Mouse (Mus musculus) forebrain, postnatal 0 days (tissue): ENCODE data around the gene Ccdc171. TPM values are rescaled to one million over a fixed set of nuclear protein-coding genes. Genes with fewer than 3 reads are reported as not detected.
"Not testable (repeated sequence)": the region's sequence is repeated elsewhere in the genome, so short reads cannot be mapped to it uniquely, and the experiment has no call there.

Experiments used
- ATAC-seq: fragments of 200-750 bp; cut with Nextera tagmentation; 2 replicates; pipeline ENCODE4 v1.8.0; 2017; ENCODE audit warnings: mild to moderate bottlenecking, moderate library complexity
- DNase-seq: peaks from one replicate; pipeline ENCODE4 v3.0.0-alpha.2; 2015
- H3K27ac ChIP-seq: fragments of 300-500 bp; sonication (generic); 2 replicates; pipeline ENCODE4 v1.5.1; 2014; ENCODE audit warnings: low read depth, mild to moderate bottlenecking, antibody characterized with exemption, low read length, moderate library complexity, mixed read lengths
- H3K27me3 ChIP-seq: fragments of 300-500 bp; sonication (generic); 2 replicates; pipeline ENCODE4 v1.6.1; 2014; ENCODE audit warnings: mild to moderate bottlenecking, low read length, mixed read lengths; ENCODE audit not compliant: insufficient read depth
- H3K36me3 ChIP-seq: fragments of 300-500 bp; sonication (generic); 2 replicates; pipeline ENCODE4 v1.6.1; 2014; ENCODE audit warnings: mild to moderate bottlenecking, moderate library complexity; ENCODE audit not compliant: insufficient read depth
- H3K4me1 ChIP-seq: fragments of 300-500 bp; sonication (generic); 2 replicates; pipeline ENCODE4 v1.6.1; 2014; ENCODE audit warnings: antibody characterized with exemption; ENCODE audit not compliant: insufficient read depth
- H3K4me2 ChIP-seq: fragments of 300-500 bp; sonication (generic); 2 replicates; pipeline ENCODE4 v1.6.1; 2014; ENCODE audit warnings: low read depth, mild to moderate bottlenecking, moderate library complexity
- H3K4me3 ChIP-seq: fragments of 300-500 bp; sonication (generic); 2 replicates; pipeline ENCODE4 v1.5.1; 2014; ENCODE audit warnings: low read depth, low read length, mixed read lengths
- H3K9ac ChIP-seq: fragments of 300-500 bp; sonication (generic); 2 replicates; pipeline ENCODE4 v1.6.1; 2014; ENCODE audit warnings: mild to moderate bottlenecking
- H3K9me3 ChIP-seq: fragments of 300-500 bp; sonication (generic); 2 replicates; pipeline ENCODE4 v1.6.1; 2016; ENCODE audit warnings: low read length
- CTCF ChIP-seq: sonication (generic); IDR thresholded peaks from 2 replicates; pipeline ENCODE4 v1.5.1; 2016; ENCODE audit warnings: antibody characterized with exemption, control low read depth, low read depth
- WGBS: fragments of 180-500 bp; shearing (Covaris S2); extraction: QIAGEN DNeasy Blood & Tissue Kit; methylation state at CpG from one replicate; pipeline ENCODE4 v1.1.7; 2014; 5-methylcytosine and 5-hydroxymethylcytosine counted together
- polyA plus RNA-seq: library from polyadenylated mRNA; unstranded; fragments of >200 nt; fragmentation: Nextera tagmentation; extraction: Ambion mirVana; gene quantifications from 2 replicates; pipeline ENCODE4 v1.2.1, GENCODE M21; 2015
- total RNA-seq: library from RNA; depleted of rRNA; stranded (reverse); fragments of >200 nt; gene quantifications from 2 replicates; pipeline ENCODE4 v1.2.3, GENCODE M21; 2014

Ccdc171 gene
- total and polyA plus RNA-seq, 2 experiments from 2014 or later: 2.9 to 4.6 TPM

- Histone ChIP-seq H3K4me1 (no peaks in the 10 kb centered on the region), H3K36me3 (no peaks in the 10 kb centered on the region), H3K4me2 (peak overlapping the region; percentile 18), H3K9me3 (no peaks in the 10 kb centered on the region), H3K4me3 (peak overlapping the region; percentile 18), H3K9ac (peak overlapping the region; percentile 35), H3K27me3 (no peaks in the 10 kb centered on the region), H3K27ac (peak overlapping the region; percentile 46)
- TF ChIP-seq CTCF: no peak
- ATAC-seq (peak; percentile 69), DNase-seq (peak; percentile 59)
- 57% methylated on average over 18 of the region's 18 CpGs for WGBS
Measured at GRCm38 (mm10) chr4:83549501-83549900, 24.2 kb downstream of the Ccdc171 start.

DNA sequence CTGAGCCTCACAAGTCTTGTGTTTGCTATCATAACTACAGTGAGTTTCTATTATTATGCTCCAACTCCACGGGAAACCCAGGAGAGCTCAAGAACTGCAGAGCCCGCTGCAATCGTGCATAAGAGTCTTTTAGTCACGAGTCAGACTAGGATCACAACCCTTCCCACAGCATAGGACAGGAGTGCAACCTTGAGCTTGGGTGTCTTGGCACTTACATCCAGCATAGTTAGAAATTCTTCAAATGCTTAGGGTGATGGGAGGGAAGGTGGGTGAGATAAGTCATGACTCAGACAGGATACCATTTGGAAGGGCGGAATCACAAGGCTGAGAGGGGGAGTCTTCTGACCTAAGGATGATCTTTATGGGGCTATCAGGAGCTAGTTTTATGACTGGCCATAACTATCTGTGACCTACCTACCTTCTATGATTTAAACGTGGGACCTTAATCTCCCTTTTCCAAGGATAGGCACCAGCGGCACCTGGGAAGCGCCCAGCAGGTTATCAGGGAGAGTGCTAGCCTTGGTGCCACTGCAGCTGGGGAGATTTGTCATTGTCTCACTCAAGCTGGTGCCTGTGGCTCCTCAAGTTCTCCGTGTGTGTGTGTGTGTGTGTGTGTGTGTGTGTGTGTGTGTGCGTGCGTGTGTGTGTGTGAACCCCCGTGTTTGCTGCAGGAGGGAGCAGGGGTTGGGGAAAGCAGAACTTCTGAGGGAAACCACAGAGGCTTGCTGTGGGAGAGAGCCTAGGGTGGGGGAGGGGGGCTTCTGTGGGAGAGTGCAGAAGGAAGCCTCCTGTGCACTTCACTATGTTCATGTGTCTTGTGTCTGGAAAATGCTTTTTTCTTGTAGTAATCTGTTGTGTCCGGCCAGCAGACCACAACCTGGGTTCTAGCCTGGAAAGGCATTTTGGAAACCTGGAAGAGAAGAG is 42.1 kb downstream of the Ccdc171 start:
- Histone ChIP-seq H3K36me3 (no peaks in the 10 kb centered on the region), H3K9ac (no peak overlapping the region), H3K27me3 (no peaks in the 10 kb centered on the region), H3K9me3 (no peaks in the 10 kb centered on the region), H3K4me2 (peak overlapping the region; percentile 30), H3K4me1 (no peaks in the 10 kb centered on the region), H3K4me3 (no peak overlapping the region), H3K27ac (no peak overlapping the region)
- WGBS: 36% methylated on average over 13 of the region's 13 CpGs
- peak; percentile 61 for ATAC-seq
- no peak for TF ChIP-seq CTCF
- no peak for DNase-seq

DNA sequence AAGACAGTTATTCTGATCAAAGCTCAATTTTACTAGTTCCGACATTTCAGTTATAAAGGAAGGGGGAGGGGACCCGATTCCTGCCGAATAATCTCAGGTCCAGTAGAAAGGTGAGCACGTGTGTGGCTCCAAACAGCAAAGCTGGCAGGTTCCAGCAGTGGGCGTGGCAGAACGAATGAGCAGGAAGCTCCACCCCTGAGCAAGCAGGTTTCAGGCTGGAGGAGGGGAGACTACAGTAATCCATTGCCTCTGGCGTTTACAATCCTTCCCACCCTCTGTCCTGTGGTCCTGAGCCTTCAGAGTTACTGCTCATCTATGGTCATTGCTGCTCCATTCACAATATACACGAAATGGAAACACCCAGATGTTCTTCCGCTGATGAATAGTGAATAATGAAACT is 42.8 kb downstream of the Ccdc171 start:
- not testable (repeated sequence) for H3K9ac ChIP-seq, H3K4me3 ChIP-seq, H3K4me1 ChIP-seq, DNase-seq, H3K36me3 ChIP-seq, H3K9me3 ChIP-seq, H3K27me3 ChIP-seq, H3K27ac ChIP-seq
- 0 out of 2 replicates have a peak, but pooled peaks have one; percentile 32 for ATAC-seq
- peak overlapping the region; percentile 30 for H3K4me2 ChIP-seq
- 14% methylated on average over 9 of the region's 9 CpGs for WGBS

- no peak overlapping the region for H3K27ac ChIP-seq
- WGBS: 64% methylated on average over 6 of the region's 6 CpGs
- no peaks in the 10 kb centered on the region for H3K9me3 ChIP-seq
- H3K4me3 ChIP-seq: no peak overlapping the region
- H3K4me1 ChIP-seq: no peaks in the 10 kb centered on the region
- ATAC-seq (peak; percentile 63), DNase-seq (peak; percentile 54)
- H3K9ac ChIP-seq: no peak overlapping the region
- no peaks in the 10 kb centered on the region for H3K36me3 ChIP-seq
- H3K4me2 ChIP-seq: no peak overlapping the region
- TF ChIP-seq CTCF: peak; percentile 72
- no peaks in the 10 kb centered on the region for H3K27me3 ChIP-seq
Measured at GRCm38 (mm10) chr4:83570569-83570968, 45.2 kb downstream of the Ccdc171 start.

- Histone ChIP-seq H3K4me1 (no peaks in the 10 kb centered on the region), H3K36me3 (no peaks in the 10 kb centered on the region), H3K4me3 (no peak overlapping the region), H3K27ac (no peak overlapping the region), H3K27me3 (no peaks in the 10 kb centered on the region), H3K4me2 (no peak overlapping the region), H3K9me3 (no peaks in the 10 kb centered on the region), H3K9ac (no peak overlapping the region)
- ATAC-seq (no peak), DNase-seq (no peak)
- WGBS: 83% methylated on average over 5 of the region's 5 CpGs
- TF ChIP-seq CTCF: no peak
Measured at GRCm38 (mm10) chr4:83571033-83571432, 45.7 kb downstream of the Ccdc171 start.

DNA sequence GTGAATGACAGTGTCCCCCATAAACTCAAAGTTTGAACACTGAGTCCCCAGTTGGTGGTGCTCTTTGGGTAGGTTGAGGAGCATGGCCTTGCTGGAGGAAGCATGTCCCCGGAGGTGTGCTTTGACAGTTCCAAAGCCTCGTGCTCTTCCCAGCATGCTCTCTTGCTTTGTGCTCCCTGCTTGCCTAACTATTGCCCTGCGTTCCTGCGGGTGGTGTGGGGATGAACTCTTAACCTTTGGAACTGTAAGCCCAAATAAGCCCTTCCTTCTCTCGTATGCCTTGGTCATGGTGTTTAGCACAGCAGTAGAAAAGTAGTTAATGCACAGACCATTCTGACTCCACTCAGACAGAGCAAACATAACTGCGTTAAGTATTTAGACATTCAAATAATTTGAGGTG is 47.2 kb downstream of the Ccdc171 start:
- H3K27me3 ChIP-seq: no peaks in the 10 kb centered on the region
- no peak overlapping the region for H3K4me3 ChIP-seq
- DNase-seq (no peak), ATAC-seq (no peak)
- no peaks in the 10 kb centered on the region for H3K9me3 ChIP-seq
- no peaks in the 10 kb centered on the region for H3K4me1 ChIP-seq
- H3K4me2 ChIP-seq: no peak overlapping the region
- no peak for TF ChIP-seq CTCF
- no peak overlapping the region for H3K9ac ChIP-seq
- H3K27ac ChIP-seq: no peak overlapping the region
- no peaks in the 10 kb centered on the region for H3K36me3 ChIP-seq
- 72% methylated on average over 6 of the region's 6 CpGs for WGBS

- Histone ChIP-seq H3K36me3 (no peaks in the 10 kb centered on the region), H3K27ac (no peak overlapping the region), H3K27me3 (no peaks in the 10 kb centered on the region), H3K9ac (no peak overlapping the region), H3K9me3 (no peaks in the 10 kb centered on the region), H3K4me3 (no peak overlapping the region), H3K4me1 (no peaks in the 10 kb centered on the region), H3K4me2 (no peak overlapping the region)
- DNase-seq (no peak), ATAC-seq (no peak)
- WGBS: 81% methylated on average over 3 of the region's 3 CpGs
- no peak for TF ChIP-seq CTCF
Measured at GRCm38 (mm10) chr4:83576315-83576714, 51.0 kb downstream of the Ccdc171 start.
